Mouse (Mus musculus) kidney, adult 2 months (tissue): ENCODE measurements around the gene Atf7ip. TPM values are rescaled to one million over a fixed set of nuclear protein-coding genes. Genes with fewer than 3 reads are reported as not detected.
A peak's percentile ranks its signal among the peaks of the same experiment; 100 is the strongest.

Source experiments
- DNase-seq: peaks from one replicate; pipeline ENCODE4 v3.0.0; 2021
- H3K27ac ChIP-seq: fragments of 200-500 bp; 2 replicates; pipeline ENCODE4 v1.5.1; 2012; ENCODE audit warnings: low read depth, low read length, control low read depth, inconsistent platforms; ENCODE audit not compliant: insufficient read depth
- H3K27me3 ChIP-seq: fragments of 200-500 bp; replicated peaks from 2 replicates; pipeline ENCODE4 v1.6.1; 2012; ENCODE audit warnings: mild to moderate bottlenecking, moderate library complexity, low read length, inconsistent platforms; ENCODE audit not compliant: control insufficient read depth, insufficient read depth
- H3K36me3 ChIP-seq: fragments of 200-500 bp; 2 replicates; pipeline ENCODE4 v1.6.1; 2012; ENCODE audit warnings: mild to moderate bottlenecking, moderate library complexity, low read length, inconsistent platforms; ENCODE audit not compliant: control insufficient read depth, insufficient read depth
- H3K4me1 ChIP-seq: fragments of 200-500 bp; 2 replicates; pipeline ENCODE4 v1.6.1; 2011; ENCODE audit warnings: low read length; ENCODE audit not compliant: control insufficient read depth, insufficient read depth
- H3K4me3 ChIP-seq: fragments of 200-500 bp; 2 replicates; pipeline ENCODE4 v1.5.1; 2011; ENCODE audit warnings: mild to moderate bottlenecking, low read depth, low read length, control low read depth; ENCODE audit not compliant: insufficient read depth
- CTCF ChIP-seq: fragments of 200-500 bp; conservative IDR thresholded peaks from 2 replicates; pipeline ENCODE4 v1.5.1; 2011; ENCODE audit warnings: low read depth, mild to moderate bottlenecking, control low read depth, low read length, moderate library complexity, mixed read lengths; ENCODE audit not compliant: insufficient read depth, insufficient read length
- POLR2A ChIP-seq: fragments of 200-500 bp; IDR thresholded peaks from one replicate; pipeline ENCODE4 v1.6.1; 2011; ENCODE audit warnings: low read depth, low read length, control low read depth
- WGBS: fragments of 180-500 bp; shearing (Covaris S2); methylation state at CpG from one replicate; pipeline ENCODE4 v1.1.7; 2018; 5-methylcytosine and 5-hydroxymethylcytosine counted together
- polyA plus RNA-seq: library from polyadenylated mRNA; depleted of rRNA; stranded (reverse); fragments of >200 nt; gene quantifications from 2 replicates; pipeline ENCODE4 v1.2.3, GENCODE M21; 2012

The Atf7ip gene
- polyA plus RNA-seq, 1 experiment: 13.9 TPM

GRCm38 (mm10) chr6:136629639-136630038 lies 123.7 kb downstream of the Atf7ip start:
- Histone ChIP-seq H3K36me3 (no peaks in the 10 kb centered on the region), H3K27me3 (no peaks in the 10 kb centered on the region), H3K4me3 (no peak overlapping the region), H3K4me1 (no peaks in the 10 kb centered on the region; the same call in 1 of the 2 replicates), H3K27ac (no peak overlapping the region)
- WGBS: 94% methylated on average over 5 of the region's 5 CpGs
- TF ChIP-seq CTCF: no peak
- no peak for DNase-seq

DNA sequence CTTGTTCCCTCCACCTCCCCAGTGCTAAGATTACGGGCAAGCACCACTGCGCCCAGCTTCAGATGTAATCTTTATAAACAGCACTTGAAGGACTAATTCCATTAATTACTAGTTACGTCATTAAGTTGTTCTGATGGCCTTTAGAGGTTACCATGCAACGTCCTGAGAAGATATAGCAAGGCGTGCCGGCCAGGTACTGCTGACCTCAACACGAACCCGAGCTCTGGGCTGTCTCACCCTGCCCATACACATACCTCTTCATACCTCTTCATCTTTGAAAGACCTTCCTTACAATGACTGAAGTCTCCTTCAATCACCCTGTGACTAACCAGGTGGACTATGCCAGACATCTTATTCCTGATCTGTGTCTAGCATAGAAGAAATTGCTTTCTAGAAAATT lies 125.6 kb downstream of the Atf7ip start:
- H3K36me3 ChIP-seq: no peaks in the 10 kb centered on the region
- no peak overlapping the region for H3K27ac ChIP-seq

DNA sequence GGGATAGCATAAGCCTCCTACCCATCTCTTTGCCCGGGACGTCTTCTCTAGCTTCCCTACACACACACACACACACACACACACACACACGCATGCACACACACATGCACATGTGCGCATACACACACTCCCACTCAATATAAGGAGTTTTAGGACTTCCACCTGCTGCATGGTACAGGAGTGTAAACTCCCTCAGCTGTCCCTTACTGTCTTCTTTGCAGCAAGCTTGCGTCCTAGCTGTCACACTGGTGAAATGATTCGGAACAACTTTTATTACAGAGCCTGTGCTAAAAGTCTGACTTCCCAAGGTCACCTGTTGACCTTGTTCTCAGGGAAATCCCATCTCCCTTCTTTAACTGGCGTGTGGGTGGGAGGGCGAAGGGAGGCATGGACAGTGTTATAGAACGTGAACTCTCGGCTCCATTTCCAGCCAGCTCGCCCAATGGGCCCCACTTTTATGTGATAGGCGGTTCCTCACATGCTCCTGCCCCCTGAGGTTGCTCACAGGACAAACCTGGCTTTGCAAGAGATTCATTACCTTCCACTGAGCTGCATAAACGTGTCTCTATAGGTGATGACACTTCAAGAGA lies 126.1 kb downstream of the Atf7ip start:
- H3K27me3 ChIP-seq: no peaks in the 10 kb centered on the region
- no peak for TF ChIP-seq CTCF
- TF ChIP-seq POLR2A: no peak
- WGBS: 73% methylated on average over 13 of the region's 13 CpGs
- H3K36me3 ChIP-seq: no peaks in the 10 kb centered on the region
- no peaks in the 10 kb centered on the region; the same call in 1 of the 2 replicates for H3K4me1 ChIP-seq
- DNase-seq: no peak
- H3K4me3 ChIP-seq: no peak overlapping the region
- no peak overlapping the region for H3K27ac ChIP-seq

More for the DNA sequence above, 125.6 kb downstream of the Atf7ip start:
- DNase-seq: no peak
- Histone ChIP-seq H3K4me1 (no peaks in the 10 kb centered on the region; the same call in 1 of the 2 replicates), H3K27me3 (no peaks in the 10 kb centered on the region), H3K4me3 (no peak overlapping the region)
- WGBS: 86% methylated on average over 8 of the region's 8 CpGs
- TF ChIP-seq CTCF (no peak), POLR2A (no peak)

DNA sequence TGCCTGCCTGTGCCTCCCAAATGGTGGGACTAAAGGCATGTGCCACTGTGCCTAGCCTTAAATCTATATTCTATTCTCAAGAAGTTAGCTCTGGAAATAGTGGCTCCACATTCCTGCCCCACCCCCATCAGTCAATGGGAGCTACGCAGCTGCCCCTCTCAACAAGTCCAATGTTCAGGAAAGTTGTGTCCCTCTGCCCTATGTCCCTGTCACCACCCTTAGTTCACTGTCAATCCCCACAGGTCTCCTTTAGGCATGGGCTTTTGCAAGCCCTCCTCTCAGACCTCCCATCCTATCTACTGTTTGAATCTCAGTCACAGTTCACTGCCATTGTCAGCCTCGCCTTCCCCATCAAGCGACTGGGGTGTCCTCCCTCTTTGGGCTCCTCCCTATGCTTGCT lies 127.2 kb downstream of the Atf7ip start:
- Histone ChIP-seq H3K27me3 (no peaks in the 10 kb centered on the region), H3K4me3 (no peak overlapping the region), H3K27ac (no peak overlapping the region), H3K4me1 (no peaks in the 10 kb centered on the region), H3K36me3 (no peaks in the 10 kb centered on the region)
- no peak for DNase-seq
- WGBS: 92% methylated on average over 3 of the region's 3 CpGs
- TF ChIP-seq POLR2A: no peak
- no peak for TF ChIP-seq CTCF

GRCm38 (mm10) chr6:136633719-136634118 lies 127.8 kb downstream of the Atf7ip start:
- no peaks in the 10 kb centered on the region for H3K27me3 ChIP-seq
- no peaks in the 10 kb centered on the region for H3K36me3 ChIP-seq
- H3K27ac ChIP-seq: no peak overlapping the region
- 44% methylated on average over 6 of the region's 6 CpGs for WGBS
- TF ChIP-seq POLR2A (no peak), CTCF (no peak)
- no peak overlapping the region for H3K4me3 ChIP-seq
- no peaks in the 10 kb centered on the region for H3K4me1 ChIP-seq
- DNase-seq: no peak

DNA sequence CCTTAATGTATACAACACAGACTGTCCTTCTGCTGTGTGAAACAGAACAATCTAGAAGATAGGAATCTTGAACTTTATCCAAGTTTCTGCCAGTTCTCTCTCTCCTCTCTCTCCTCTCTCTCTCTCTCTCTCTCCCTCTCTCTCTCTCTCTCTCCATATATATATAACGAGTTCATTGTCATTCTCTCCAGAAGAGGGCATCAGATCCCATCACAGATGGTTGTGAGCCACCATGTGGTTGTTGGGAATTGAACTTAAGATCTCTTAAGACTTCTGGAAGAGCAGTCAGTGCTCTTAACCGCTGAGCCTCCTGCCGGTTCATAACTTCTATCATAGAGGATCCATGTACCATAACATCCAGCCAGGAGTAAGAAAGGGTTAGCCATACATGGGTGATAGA lies 129.0 kb downstream of the Atf7ip start:
- no peak for TF ChIP-seq CTCF
- no peak for TF ChIP-seq POLR2A
- Histone ChIP-seq H3K27ac (no peak overlapping the region), H3K4me1 (no peaks in the 10 kb centered on the region), H3K27me3 (no peaks in the 10 kb centered on the region), H3K36me3 (no peaks in the 10 kb centered on the region), H3K4me3 (no peak overlapping the region)
- DNase-seq: no peak
- 73% methylated on average over 3 of the region's 3 CpGs for WGBS

GRCm38 (mm10) chr6:136644171-136644570 lies 138.2 kb downstream of the Atf7ip start:
- no peak for DNase-seq
- TF ChIP-seq CTCF (peak; percentile 27; the same call in 1 of the 2 replicates), POLR2A (no peak)
- no peak overlapping the region for H3K4me3 ChIP-seq
- no peaks in the 10 kb centered on the region for H3K36me3 ChIP-seq
- H3K27ac ChIP-seq: no peak overlapping the region
- no peaks in the 10 kb centered on the region for H3K4me1 ChIP-seq
- 94% methylated on average over 2 of the region's 2 CpGs for WGBS
- no peaks in the 10 kb centered on the region for H3K27me3 ChIP-seq

DNA sequence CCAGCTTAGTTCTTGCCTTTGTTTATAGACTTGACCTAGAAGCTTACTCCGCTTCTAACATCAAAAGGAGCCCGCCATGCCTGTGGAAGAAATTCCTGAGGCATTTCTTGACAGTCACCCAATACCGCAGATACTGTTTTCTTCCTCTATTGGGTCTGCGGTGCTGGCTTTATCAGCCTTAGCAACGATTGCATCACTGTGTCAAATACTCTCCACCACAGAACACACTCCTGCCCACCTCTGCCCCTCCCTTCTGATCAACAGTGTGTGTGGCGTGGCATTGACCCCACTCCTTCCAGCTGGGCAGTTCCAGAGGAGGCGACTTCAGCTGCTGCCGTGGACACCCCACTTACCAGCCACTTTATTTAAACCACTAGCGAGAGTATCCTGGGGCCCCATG lies 139.8 kb downstream of the Atf7ip start:
- no peak overlapping the region for H3K27ac ChIP-seq
- no peaks in the 10 kb centered on the region for H3K4me1 ChIP-seq
- H3K36me3 ChIP-seq: no peaks in the 10 kb centered on the region
- DNase-seq: no peak
- H3K27me3 ChIP-seq: no peaks in the 10 kb centered on the region
- WGBS: 44% methylated on average over 9 of the region's 9 CpGs
- no peak overlapping the region for H3K4me3 ChIP-seq
- TF ChIP-seq POLR2A (no peak), CTCF (no peak)
